Mouse (Mus musculus) embryo, embryonic 9.5 days (tissue): ENCODE results near the gene Zyg11a.
"Not testable (repeated sequence)": the region's sequence is repeated elsewhere in the genome, so short reads cannot be mapped to it uniquely, and the experiment has no call there.

Experiments used
- DNase-seq: peaks from one replicate; pipeline ENCODE4 v3.0.0-alpha.2; 2017; ENCODE audit errors: extremely low spot score

The Zyg11a gene

DNA sequence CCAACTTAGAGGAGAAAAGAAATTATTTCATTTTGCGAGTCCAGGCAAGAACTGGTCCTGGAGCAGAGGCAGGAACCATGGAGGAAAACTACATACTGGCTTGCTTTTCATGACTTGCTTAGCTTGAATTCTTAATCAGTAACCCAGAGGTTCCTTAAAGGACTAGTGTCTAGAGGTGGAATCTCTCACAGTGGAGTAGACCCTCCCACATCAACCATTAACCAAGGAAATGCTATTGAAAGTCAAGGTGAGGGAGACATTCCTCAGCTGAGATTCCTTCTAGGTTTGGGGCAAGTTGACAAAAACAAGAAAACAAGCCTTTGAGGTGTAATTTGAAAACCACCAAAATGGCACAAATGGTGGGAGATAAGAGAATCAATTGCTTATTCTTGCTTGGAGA is 73.0 kb downstream of the Zyg11a start, which contains the start of gene Scp2:
Gene Scp2 (minus strand): TSS at position 119 of the 400 bp plus-strand sequence.
- no peak for DNase-seq

DNA sequence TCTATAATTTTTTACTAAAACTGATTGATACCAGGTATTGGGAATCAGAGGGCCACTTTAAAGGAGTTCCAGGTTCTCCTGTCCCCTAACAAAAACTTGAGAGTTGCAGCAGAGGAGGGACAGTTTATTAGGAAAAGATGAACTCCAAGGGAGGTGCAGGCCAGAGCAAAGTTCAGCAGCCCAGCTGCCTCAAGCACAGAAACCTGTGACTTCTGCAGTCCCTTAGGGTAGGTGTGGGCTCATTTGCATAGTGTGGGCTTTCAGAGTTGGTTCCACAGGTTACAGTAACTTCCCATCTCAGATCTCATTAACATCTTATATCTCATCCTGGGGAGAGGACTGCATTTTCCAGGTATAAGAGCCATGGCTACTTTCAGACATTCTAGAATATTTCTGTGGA is 74.1 kb downstream of the Zyg11a start:
- DNase-seq = no peak

DNA sequence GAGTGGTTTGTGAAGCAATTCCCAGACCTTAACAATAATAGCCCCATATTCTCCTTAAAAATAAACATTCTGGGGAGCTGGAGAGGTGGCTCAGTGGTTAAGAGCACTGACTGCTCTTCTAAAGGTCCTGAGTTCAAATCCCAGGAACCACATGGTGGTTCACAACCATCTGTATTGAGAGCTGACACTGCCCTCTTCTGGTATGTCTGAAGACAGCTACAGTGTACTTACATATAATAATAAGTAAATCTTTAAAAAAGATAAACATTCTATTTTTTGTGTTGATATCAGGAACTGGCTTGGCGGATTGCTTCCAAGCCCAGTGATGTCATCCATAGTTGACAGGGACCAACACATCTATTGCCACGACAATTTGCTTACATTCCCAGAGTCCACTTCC is 74.7 kb downstream of the Zyg11a start:
- not testable (repeated sequence) for DNase-seq

DNA sequence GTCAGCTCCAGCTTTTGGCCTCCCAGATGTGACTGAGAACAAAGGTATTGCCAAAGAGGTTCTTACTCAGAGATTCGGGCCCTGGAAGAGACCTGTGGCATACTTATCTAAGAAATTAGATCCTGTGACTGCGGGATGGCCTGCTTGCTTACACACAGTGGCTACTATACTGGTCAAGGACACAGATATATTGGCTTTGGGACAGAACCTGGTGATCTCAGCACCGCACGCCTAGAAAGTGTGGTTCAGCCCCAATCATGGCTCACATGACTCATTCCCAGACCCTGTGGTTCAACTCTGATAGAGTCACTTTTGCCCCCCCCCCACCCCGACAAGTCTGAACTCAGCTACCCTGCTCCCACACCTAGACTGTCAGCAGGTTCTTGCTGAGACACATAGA is 80.9 kb downstream of the Zyg11a start:
- no peak for DNase-seq
